Mouse (Mus musculus): ENCODE measurements around the gene Stard3.
"Not testable (repeated sequence)": the region's sequence is repeated elsewhere in the genome, so short reads cannot be mapped to it uniquely, and the experiment has no call there.

Stard3 gene

DNA sequence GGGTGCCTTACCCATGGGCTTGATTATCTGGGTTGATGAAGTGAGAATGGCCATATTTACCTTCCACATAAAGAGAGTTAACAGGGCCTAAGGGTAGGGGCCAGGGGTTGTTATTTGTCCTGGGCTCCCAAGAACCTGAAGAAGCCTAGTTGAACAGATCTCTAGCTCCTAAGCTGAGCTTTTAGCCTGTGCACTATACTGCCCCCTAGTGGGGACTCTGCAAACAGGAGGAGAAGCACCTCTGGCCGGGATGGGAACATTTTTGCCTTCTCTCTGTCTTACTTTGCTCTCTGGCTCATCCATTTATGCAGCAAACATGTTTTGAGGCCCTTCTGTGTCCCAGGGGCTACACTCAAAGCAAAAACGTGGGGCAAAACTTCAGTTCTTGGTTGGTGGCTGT is 14.2 kb downstream of the Stard3 start:
- DNase-seq (ENCODE audit: low read depth, low spot score): no peak

DNA sequence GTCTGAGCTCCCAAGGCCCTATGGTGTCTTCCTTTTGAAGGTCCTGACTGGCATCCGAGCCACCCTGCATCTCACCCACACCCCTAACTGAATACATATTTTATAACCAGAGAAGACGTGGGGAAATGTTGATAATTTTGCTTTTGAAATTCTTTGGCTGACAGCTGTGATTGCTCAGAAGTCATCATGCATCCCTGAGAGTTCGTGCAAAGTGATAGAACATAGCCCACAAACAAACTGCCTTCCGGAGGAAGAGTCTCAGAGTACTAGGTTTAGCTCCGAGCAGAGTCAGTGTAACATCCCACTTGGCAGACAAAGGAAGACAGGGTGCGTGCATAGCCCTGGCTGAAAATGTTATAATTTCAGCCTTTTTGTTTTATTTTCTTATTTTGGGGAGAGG is 15.1 kb downstream of the Stard3 start:
- no peak for DNase-seq (ENCODE audit: low read depth, low spot score)

DNA sequence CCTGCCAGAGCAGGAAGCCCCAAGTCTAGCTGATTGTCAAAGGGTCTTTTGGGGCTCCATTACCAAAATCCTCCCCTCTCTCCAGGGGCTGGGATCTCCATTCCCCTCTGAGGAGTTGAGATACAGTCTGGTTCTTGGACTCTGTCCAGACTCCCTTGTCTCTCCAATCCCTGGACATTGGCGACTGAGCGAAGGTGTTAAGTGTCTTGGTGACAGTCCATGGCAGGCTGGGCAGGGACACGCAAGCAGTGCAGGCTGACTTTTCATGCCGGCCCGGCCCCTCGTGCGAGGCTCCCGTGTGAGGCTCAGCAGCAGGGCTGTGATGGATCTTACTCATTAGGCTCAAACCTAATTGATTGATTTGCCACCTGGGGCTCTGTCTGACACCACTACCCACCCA is 16.1 kb downstream of the Stard3 start:
- no peak for DNase-seq (ENCODE audit: low read depth, low spot score)

DNA sequence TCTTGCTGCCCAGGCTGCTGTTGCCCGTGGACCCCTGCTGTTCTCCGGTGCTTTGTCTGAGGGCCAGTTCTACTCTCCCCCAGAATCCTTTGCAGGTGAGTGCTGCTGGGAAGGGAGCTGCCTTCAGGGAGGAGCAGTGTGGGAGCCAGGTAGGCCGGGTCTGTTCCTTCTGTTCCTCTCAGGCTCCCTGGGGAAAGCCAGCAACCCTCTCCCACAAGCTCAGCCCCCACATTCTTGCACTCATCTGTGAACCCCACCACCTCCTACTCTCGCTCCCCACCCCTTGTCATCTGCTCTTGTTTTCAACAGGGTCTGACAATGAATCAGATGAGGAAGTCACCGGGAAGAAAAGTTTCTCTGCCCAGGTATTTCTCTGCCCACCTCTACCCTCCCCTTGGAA is 18.6 kb downstream of the Stard3 start:
- DNase-seq (ENCODE audit: low read depth, low spot score): no peak

DNA sequence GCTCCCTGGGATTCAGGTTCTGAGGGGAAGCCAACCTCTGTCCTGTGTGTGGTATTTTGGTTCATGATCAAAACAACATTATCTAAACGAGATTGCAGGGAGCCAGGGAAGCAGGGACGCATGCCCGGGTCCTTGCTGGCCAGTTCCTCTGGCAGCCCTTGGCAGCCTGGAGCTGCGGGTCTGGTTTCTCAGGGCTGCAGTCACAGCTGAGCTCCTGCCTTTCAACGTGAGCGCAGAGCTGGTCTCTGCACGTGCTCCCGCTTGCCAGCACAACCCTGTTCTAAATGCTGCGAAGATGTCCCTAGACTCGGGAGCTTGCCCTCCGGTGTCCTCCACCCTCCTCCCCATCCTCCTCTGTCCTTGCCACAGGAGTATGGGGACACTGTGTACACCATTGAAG is 19.6 kb downstream of the Stard3 start:
- no peak for DNase-seq (ENCODE audit: low read depth, low spot score)

DNA sequence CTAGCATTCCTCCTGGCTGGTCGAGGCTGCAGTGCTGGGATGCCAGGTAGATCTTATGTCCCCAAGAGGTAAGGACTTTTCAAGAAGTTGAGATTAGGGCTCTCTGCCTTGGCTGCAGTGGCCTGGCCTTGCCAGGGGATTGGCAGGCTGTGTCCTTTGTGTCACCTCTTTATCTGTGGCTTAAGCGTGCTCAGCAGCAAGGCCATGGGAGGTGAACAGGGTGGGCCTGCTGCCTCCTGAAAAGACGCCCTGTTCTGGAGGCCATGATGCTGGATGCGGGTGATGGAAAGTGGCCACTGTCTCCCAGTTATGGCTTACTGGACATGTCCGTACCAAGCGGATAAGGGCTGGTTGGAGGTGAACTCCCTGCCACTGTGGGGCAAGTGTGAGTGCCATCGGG is 21.2 kb downstream of the Stard3 start:
- DNase-seq (ENCODE audit: low read depth, low spot score): no peak

DNA sequence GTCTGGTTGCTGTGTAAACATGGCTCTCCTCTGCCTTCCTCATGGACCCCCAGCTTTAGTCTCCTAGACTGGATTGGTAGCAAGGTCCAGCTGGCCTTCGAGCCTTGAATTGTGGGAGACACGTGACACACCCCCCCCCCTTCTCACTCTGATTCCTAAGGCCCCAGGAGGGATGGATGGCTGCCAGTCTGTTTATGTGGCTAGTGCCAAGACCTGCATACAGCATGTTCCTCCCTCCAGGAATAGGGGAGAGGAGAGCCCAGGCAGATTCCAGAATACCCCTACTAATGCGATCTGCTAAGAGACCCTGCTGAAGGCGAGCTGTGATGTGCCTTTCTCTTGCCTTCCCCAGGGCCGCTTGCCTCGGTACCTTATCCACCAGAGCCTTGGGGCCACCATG is 21.9 kb downstream of the Stard3 start:
- DNase-seq (ENCODE audit: low read depth, low spot score): no peak

DNA sequence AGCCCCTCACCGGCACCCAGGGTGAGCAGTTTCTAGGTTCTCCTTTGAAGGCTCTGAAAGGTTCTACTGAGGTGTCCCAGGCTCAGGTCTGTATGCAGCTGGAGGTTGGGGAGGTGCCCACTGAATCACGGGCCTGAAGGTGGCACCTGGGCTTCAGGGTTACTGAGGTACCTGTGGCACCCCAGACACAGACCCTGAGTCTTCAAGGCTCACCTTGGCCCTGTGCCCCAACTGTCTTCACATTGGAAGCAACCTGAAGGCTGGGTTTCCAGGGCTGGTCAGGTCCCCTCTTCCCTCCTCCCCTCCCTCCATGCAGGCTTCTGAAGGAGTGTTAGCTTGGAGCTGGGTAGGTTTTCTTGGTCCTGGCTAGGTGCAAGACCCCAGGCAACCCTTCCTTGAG is 23.5 kb downstream of the Stard3 start:
- no peak for DNase-seq (ENCODE audit: low read depth, low spot score)

DNA sequence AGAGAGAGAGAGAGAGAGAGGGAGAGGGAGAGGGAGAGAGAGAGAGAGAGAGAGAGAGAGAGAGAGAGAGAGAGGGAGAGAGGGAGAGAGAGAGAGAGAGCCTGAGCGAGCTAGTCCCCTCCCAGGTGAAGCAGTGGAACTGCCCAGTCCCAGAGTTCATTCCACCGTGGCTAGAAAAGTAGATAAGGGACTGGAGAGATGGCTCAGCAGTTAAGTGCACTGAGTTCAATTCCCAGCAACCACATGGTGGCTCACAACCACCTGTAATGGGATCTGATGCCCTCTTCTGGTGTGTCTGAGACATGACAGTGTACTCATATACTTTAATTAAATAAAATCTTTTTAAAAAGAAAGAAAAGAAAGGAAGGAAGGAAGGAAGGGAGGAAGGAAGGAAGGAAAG is 24.2 kb downstream of the Stard3 start:
- not testable (repeated sequence) for DNase-seq (ENCODE audit: low read depth, low spot score)

DNA sequence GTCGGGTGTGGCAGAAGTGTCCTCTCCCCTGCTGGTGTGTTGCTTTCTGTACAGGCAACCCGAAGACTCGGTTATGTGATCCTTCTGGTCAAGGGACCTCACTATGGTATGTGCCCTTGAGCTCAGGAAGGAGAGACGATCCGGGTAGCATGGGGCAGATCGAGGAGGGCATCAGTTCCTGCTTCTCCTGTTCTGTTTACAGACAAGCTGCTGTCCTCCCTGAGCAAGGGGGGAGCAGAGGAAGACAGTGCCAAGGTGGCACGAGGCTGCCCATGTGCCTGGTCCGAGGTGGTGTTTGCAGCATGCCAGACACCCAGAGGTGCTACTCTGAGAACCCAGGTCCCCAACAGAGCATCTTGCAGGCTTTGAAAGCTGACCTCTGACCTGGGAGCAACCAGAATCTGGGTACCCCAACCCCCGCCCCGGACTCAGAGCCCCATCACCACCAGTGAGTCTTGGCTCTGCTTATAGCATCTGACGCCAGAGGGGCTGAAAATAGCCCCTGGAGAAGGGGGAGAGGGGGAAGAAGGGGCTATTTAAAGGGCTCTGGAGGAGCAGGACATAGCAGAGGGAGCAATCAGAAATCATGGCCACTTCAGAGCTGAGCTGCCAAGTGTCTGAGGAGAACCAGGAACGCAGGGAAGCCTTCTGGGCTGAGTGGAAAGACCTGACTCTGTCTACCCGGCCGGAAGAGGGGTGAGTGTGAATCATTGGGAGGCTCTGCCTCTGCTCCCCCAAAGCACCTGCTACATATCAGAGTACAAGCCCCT is 25.3 kb downstream of the Stard3 start, which contains the start of gene Tcap:
Gene Tcap, plus strand, starts transcription at position 551 of the 770 bp plus-strand sequence.
- no peak for DNase-seq (ENCODE audit: low read depth, low spot score)

DNA sequence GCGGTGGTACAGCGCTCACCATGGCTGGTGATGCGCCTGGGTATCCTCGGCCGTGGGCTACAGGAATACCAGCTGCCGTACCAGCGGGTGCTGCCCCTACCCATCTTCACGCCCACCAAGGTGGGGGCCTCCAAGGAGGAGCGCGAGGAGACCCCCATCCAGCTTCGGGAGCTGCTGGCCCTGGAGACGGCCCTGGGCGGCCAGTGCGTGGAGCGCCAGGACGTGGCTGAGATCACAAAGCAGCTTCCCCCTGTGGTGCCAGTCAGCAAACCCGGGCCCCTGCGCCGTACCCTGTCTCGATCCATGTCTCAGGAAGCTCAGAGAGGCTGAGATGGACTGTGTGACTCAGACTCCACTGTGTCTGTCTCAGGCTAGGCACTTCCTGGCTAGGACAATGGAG is 26.0 kb downstream of the Stard3 start:
- no peak for DNase-seq (ENCODE audit: low read depth, low spot score)

DNA sequence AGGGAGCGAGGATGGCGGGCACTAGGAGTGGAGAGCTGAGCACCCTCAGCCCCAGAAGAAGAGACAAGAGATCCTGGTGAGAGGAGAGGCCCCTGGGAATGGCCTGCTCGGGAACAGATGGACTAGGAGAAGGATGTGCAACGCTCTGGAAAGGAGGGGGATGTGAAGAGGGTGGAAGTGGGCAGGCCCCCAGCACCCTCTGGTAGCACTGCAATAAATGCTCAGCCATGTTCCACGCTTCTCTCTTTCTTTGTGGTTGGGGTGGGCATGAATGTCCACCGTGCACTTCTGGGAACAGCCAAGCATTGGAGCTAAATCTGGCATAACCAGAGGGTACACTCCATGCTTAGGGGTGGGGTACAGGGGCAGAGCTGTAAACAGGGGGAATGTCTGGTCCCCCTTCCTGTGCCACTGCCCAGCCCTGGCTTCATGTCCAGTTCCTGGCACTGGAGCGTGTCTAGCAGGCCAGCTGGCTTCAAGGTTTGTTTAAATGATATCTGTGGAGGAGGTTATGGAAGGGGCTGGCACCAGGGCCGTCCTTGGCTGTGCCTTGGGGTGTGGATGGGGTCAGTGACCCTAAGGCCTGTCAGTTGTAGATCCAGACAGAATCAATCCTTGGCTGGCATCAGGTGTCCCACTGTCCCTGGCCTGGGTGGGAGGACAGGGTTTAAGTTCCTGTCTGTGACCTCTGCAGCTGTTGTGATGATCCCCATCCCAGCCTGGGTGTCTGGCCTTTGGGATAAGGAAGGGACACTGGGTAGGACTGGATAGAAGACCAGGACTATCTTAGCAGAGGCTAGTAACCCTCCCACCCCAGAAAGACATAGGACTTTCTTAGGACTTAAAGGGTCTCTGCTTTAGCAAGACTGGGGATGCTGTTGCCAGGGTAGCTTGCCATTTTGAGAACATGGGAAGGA is 26.8 kb downstream of the Stard3 start:
- DNase-seq (ENCODE audit: low read depth, low spot score): no peak

DNA sequence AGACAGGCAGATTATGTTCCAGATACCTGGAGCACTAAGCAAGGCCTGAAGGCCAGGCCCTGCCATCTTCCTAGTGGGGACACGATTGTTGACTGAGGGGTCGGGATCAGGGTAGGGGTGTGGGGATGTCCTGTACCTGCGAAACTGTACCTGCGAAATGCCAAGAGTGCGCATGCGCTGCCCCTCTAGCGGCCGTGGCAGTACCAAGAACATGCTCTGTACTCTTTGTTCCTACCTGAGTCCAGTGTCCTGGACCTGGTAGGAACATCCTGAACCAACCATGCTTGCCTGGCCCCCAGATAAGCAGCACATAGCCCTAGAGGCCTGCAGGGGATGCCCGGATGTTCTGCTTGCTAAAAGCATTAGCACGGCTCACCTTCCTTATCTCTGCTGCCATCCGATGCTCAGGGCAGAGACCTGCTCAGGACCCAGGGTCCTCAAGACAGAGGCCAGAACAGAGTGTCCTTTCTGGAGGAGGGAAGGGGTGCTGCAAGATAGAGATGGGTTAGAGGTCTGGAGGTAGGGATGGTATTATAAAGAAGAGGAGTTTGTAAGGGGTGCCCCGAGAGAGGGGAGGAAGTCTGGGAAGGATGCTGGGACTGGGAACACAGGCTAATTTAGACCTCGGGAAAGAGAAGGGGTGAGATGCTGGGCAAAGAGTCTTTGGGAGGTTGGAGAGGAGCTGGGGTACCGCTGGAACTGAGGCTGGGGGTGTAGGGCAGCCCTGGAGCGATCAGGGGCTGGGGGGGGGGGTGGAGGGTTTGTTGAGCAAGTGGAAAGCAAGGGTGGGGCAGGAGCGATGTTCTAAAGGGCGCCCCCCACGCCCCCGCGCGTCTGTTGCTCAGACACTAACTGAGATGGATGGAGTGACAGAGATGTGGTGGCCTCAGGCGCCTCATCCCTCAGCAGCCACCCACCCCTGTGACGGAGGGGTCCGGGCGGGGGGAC is 27.7 kb downstream of the Stard3 start, which contains the start of gene Pnmt:
Gene Pnmt, plus strand, starts transcription at position 813 of the 948 bp plus-strand sequence.
- DNase-seq (ENCODE audit: low read depth, low spot score): no peak

DNA sequence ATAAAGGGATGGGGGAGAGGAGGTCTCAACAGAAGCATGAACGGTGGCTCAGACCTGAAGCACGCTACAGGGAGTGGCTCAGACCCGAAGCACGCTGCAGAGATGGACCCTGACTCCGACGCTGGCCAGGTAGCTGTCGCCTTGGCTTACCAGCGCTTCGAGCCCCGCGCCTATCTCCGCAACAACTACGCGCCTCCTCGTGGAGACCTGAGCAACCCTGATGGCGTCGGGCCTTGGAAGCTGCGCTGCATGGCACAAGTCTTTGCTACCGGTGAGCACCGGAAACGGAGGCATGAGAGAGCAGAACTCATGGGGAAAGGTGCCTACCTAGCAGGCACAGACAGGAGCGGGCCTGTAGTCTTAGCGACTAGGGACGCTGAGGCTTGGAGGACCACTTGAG is 28.4 kb downstream of the Stard3 start:
- no peak for DNase-seq (ENCODE audit: low read depth, low spot score)

DNA sequence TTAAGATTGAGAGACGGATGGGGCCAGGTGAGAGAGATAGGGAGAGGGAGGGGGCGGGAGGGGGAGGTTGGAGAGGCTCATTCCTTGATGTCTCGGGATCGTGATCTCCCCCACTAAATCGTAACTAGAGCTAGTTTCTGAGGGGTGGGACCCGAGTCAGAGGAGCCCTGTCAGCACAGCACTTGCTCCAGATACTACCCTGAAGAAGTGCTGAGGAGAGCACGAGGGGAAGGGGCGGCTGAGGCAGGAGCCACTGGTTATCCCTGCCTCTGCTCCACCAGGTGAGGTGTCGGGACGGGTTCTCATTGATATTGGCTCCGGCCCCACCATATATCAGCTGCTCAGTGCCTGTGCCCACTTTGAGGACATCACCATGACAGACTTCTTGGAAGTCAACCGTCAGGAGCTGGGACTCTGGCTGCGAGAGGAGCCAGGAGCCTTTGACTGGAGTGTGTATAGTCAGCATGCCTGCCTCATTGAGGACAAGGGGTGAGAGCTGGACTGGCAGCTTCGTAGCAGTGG is 28.9 kb downstream of the Stard3 start:
- no peak for DNase-seq (ENCODE audit: low read depth, low spot score)

DNA sequence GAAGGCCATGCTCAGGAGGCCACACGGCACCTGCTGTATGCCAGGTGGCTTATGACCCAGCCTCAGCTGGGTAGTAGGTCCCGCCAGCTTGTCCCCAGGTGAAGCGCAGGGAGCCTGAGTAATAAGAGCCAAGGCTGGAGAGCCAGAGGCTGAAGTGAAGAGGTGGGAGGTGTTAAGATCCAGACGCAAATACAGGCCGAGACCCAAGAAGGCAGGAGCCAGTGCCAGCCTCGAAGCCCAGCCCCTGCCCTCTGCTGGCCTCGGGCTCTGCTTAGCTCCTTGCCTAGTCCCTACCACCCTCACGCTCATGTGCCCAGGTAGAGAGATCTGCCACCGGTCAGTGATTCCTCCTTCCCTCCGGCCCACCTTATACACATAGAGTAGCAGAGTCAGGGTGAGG is 30.1 kb downstream of the Stard3 start:
- DNase-seq (ENCODE audit: low read depth, low spot score): no peak

DNA sequence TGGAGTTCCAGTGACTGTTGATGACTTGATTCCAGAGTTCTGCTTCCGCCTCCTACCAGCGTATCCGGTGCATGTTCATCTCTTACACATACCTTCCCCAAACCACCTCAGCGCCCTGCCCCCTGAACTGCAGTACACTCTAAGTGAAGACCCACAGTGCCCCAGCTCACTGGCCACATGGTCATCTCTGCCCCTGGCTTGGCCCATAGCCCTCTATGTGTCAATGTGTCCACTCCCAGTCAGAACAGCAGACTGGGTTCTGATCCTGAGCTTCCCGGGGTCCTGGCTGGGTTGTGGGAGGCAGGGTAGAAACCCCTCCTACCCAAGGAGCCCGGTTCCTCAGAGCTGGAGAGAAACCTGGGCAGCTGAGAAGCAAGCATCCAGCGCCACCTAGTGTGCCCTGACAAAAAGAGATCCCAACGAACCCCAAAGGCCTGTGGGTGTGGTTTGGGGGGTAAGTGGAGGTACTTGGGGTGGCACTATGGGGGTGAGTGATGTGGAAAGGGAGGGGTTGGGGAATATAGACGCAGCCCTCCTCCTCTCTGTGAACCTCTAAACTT is 31.1 kb downstream of the Stard3 start:
- no peak for DNase-seq (ENCODE audit: low read depth, low spot score)

DNA sequence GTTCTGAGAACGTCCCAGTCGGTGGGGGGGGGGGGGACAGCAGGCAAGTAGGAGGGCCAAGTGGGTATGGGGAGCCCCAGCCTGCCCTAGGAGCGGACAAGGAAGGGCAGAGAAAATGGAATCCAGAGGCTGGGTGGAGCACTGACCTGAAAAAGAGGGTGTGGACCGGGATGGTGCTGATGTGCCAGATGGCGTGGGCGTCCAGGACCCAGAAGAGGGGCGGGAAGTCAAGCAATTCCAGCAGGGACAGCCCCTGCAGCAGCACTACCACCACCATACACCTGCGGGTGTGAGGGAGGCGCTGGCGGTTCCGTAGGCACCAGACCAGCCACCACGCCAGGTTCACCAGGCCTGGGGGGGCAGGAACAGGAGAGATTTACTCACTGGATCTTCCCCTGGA is 32.0 kb downstream of the Stard3 start:
- DNase-seq (ENCODE audit: low read depth, low spot score): no peak

DNA sequence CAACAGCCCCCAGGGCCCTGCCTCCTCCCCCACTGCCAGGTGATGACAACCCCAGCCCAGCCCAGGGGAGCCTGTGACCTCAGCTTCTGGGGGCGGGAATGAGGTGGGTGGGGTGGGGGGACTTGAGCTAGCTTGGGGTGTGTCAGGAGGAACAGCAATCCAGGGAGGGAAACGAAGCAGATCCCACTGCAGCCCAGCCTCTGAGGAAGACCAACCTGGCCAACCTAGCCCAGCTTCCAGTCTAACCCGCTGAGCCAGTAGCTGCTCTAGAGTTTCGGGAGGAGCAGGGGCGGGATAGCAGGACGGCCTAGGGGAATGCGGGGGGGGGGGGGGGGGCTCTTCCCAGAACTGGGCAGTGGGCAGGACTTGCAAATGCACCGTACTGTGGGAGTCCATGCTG is 33.9 kb downstream of the Stard3 start:
- no peak for DNase-seq (ENCODE audit: low read depth, low spot score)

DNA sequence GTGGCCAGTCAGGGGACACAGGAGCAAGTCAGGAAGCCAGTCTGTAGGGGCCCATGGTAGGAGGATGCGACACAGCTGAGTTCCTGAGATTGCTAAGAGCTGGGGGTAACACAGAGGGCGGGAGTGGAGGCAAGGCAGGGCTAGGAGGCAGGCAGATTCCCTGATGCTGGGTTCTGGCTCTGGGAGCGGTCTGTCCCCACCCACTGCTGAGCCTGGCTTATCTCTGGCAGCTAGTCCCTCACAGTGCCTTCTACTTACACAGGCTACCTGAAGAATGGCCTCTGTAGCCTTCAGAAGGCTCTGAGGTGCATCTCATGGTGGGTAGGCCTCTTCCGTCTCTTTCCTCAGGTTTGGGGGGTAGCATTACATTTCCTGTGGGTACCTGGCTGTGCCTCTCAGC is 34.5 kb downstream of the Stard3 start:
- DNase-seq (ENCODE audit: low read depth, low spot score): no peak

DNA sequence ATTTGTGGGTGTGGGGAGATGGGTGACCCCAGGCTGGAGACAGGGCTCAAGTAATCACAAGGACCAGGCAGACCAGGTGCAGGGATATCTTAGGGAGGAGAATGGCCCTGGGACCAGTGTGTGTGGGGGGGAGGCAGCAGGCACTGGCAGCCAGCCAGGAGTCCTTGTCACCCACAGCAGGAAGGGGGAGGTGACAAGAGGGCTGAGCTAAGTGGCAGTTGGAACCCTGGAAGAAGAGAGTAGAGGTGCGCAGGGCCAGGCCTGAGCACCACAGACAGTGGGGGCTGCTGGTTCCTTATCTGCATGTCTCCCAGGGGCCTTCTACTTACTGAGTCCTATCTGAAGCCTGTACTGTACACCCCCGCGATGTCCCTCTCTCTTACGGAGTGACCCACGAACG is 35.1 kb downstream of the Stard3 start:
- DNase-seq (ENCODE audit: low read depth, low spot score): no peak

Measured in telencephalon, adult 2 months (tissue).